Mouse (Mus musculus) forebrain, embryonic 10.5 days (tissue): Measurements from ENCODE around the gene Lrrc8d. TPM values are rescaled to one million over a fixed set of nuclear protein-coding genes. Genes with fewer than 3 reads are reported as not detected.
"Not testable (repeated sequence)": the region's sequence is repeated elsewhere in the genome, so short reads cannot be mapped to it uniquely, and the experiment has no call there.

Source experiments
- DNase-seq: peaks from one replicate; pipeline ENCODE4 v3.0.0-alpha.2; 2017; ENCODE audit warnings: low spot score; ENCODE audit errors: extremely low spot score
- H3K27ac ChIP-seq: fragments of 300-500 bp; sonication (generic); 2 replicates; pipeline ENCODE4 v1.5.1; 2016; ENCODE audit warnings: mild to moderate bottlenecking
- H3K27me3 ChIP-seq: fragments of 300-500 bp; sonication (generic); 2 replicates; pipeline ENCODE4 v1.6.1; 2016; ENCODE audit warnings: mild to moderate bottlenecking; ENCODE audit not compliant: poor library complexity, severe bottlenecking
- H3K36me3 ChIP-seq: fragments of 300-500 bp; sonication (generic); replicated peaks from 2 replicates; pipeline ENCODE4 v1.6.1; 2016; ENCODE audit warnings: mild to moderate bottlenecking, moderate library complexity
- H3K4me1 ChIP-seq: fragments of 300-500 bp; sonication (generic); 2 replicates; pipeline ENCODE4 v1.6.1; 2016
- H3K4me3 ChIP-seq: fragments of 300-500 bp; sonication (generic); 2 replicates; pipeline ENCODE4 v1.5.1; 2016; ENCODE audit warnings: mild to moderate bottlenecking, moderate library complexity
- H3K9me3 ChIP-seq: fragments of 300-500 bp; sonication (generic); 2 replicates; pipeline ENCODE4 v1.6.1; 2016; ENCODE audit warnings: mild to moderate bottlenecking, moderate library complexity
- WGBS: fragments of 180-500 bp; shearing (Covaris S2); methylation state at CpG from one replicate; pipeline ENCODE4 v1.1.7; 2016; 5-methylcytosine and 5-hydroxymethylcytosine counted together
- polyA plus RNA-seq: library from polyadenylated mRNA; unstranded; fragments of >200 nt; fragmentation: Nextera tagmentation; extraction: Ambion mirVana; gene quantifications from 2 replicates; pipeline ENCODE4 v1.2.1, GENCODE M21; 2016

Lrrc8d gene
- polyA plus RNA-seq, 1 experiment from 2014 or later, result 20.1 TPM

DNA sequence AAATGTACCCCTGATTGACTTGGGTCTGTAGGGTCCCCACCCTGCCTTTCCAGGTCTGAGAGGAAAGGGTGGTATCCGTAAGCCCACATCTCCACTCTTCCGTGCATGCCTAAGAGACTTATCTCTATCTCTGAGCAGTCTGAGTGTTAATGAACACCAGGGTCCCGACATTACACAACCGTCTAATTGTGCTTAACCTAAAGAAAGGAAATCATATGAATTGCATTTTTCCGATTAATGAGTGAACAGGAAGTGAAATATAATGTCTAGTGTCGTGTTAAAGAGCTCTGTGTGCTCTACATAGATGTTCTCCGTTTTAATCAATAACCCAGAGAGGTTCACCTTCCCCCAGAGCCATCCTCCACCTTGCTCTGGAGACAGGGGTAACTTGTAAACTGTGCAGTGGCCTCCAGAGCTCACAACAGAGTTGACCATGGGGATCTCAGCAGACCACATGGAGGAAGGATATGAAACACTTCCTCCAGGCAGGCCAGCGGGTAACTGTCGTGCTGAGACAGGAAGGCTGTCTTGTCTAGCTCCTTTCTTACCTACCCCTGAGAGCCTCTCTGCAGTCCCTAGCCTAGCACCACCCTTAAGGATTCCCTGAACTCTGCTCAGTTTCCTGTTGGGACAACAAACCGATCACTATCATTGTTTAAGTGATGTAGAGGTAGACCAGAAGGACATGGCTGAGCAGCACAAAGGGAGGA, 144.4 kb downstream of the Lrrc8d start:
- Histone ChIP-seq H3K27ac (no peak overlapping the region), H3K36me3 (no peaks in the 10 kb centered on the region), H3K9me3 (no peaks in the 10 kb centered on the region), H3K27me3 (no peaks in the 10 kb centered on the region), H3K4me3 (no peak overlapping the region), H3K4me1 (no peaks in the 10 kb centered on the region)
- 90% methylated on average over 10 of the region's 10 CpGs for WGBS
- DNase-seq, result no peak

DNA sequence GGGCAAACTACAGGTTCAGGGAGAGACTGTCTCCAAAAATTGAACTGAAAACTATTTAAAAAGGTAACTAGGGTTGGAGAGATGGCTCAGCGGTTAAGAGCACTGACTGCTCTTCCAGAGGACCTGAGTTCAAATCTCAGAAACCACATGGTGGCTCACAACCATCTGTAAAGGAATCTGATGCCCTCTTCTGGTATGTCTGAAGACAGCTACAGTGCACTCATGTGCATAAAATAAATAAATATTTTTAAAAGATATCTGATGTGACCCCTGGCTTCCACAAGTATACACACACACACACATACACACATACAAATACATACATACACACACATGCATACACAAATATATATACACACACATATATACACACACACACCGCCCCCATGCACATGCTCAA, 145.3 kb downstream of the Lrrc8d start:
- Histone ChIP-seq H3K27me3 (no peaks in the 10 kb centered on the region), H3K27ac (no peak overlapping the region), H3K4me1 (no peaks in the 10 kb centered on the region), H3K9me3 (no peaks in the 10 kb centered on the region), H3K36me3 (no peaks in the 10 kb centered on the region), H3K4me3 (no peak overlapping the region)
- DNase-seq, result no peak
- 87% methylated on average over 2 of the region's 2 CpGs for WGBS

- H3K4me3 ChIP-seq, result no peak overlapping the region
- no peaks in the 10 kb centered on the region for H3K27me3 ChIP-seq
- no peaks in the 10 kb centered on the region for H3K36me3 ChIP-seq
- 93% methylated on average over 8 of the region's 8 CpGs for WGBS
- no peaks in the 10 kb centered on the region for H3K9me3 ChIP-seq
- no peaks in the 10 kb centered on the region for H3K4me1 ChIP-seq
- H3K27ac ChIP-seq, result no peak overlapping the region
- DNase-seq, result no peak
These were observed 148.0 kb downstream of the Lrrc8d start for GRCm38 (mm10) chr5:105847726-105848125.

GRCm38 (mm10) chr5:105849222-105849621, 149.5 kb downstream of the Lrrc8d start:
- WGBS, result 86% methylated on average over 4 of the region's 4 CpGs
- DNase-seq, result no peak
- H3K27ac ChIP-seq, result no peak overlapping the region
- H3K27me3 ChIP-seq, result no peaks in the 10 kb centered on the region
- H3K9me3 ChIP-seq, result no peaks in the 10 kb centered on the region
- H3K4me3 ChIP-seq, result no peak overlapping the region
- no peaks in the 10 kb centered on the region for H3K4me1 ChIP-seq
- no peaks in the 10 kb centered on the region for H3K36me3 ChIP-seq

GRCm38 (mm10) chr5:105849643-105850042, 149.9 kb downstream of the Lrrc8d start:
- Histone ChIP-seq H3K36me3 (no peaks in the 10 kb centered on the region), H3K9me3 (no peaks in the 10 kb centered on the region), H3K4me1 (no peaks in the 10 kb centered on the region), H3K4me3 (no peak overlapping the region), H3K27ac (no peak overlapping the region), H3K27me3 (no peaks in the 10 kb centered on the region)
- DNase-seq, result no peak
- 75% methylated on average over 3 of the region's 3 CpGs for WGBS

DNA sequence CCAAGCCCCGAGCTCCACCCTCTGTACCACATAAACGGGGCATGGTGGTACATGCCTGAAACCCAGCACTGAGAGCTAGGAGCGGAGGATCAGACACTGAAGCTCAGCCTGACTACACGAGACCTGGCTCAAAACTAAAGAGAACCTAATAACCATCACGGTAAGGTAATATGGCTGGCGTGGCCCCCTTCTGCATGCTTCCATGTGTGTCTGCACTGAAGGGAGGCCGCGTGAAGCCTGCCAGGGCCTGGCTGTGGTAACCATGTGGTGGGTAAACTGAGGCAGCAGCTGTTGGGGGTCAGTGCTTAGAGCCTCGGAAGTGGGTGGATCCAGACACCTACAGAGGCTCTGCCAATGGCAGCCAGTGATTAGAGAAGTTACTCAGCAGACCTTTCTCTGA, 153.5 kb downstream of the Lrrc8d start:
- H3K36me3 ChIP-seq, result no peaks in the 10 kb centered on the region
- no peak overlapping the region for H3K4me3 ChIP-seq
- H3K27me3 ChIP-seq, result no peaks in the 10 kb centered on the region
- 86% methylated on average over 9 of the region's 9 CpGs for WGBS
- H3K27ac ChIP-seq, result no peak overlapping the region
- H3K4me1 ChIP-seq, result 0 out of 2 replicates have a peak, but pooled peaks cover 3% of the 10 kb centered on the region
- no peak for DNase-seq
- no peaks in the 10 kb centered on the region for H3K9me3 ChIP-seq

DNA sequence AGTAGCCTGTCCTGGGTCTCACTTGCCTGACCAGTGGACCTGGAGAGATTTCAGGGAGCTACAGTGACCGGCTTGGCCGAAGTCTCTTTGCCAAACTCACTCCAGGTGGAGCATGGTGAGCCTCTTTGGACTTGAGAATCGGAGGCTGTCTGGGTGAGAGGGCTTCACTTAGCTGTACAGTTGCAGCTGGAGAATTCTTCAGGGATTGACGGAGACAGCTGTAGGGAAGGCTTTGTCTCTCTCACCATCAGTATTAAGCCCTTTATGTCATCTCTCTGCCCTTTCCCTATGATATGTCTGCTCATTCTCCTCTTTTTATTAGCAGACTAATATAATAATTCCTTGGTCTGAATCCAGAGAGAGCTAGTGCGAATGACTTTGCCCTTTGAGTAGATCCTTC, 157.7 kb downstream of the Lrrc8d start:
- 89% methylated on average over 5 of the region's 5 CpGs for WGBS
- no peaks in the 10 kb centered on the region for H3K9me3 ChIP-seq
- H3K4me1 ChIP-seq, result peaks cover 22% of the 10 kb centered on the region
- H3K36me3 ChIP-seq, result no peaks in the 10 kb centered on the region
- no peak for DNase-seq
- H3K4me3 ChIP-seq, result no peak overlapping the region
- no peaks in the 10 kb centered on the region for H3K27me3 ChIP-seq
- H3K27ac ChIP-seq, result peak overlapping the region; percentile 51; the same call in 1 of the 2 replicates

DNA sequence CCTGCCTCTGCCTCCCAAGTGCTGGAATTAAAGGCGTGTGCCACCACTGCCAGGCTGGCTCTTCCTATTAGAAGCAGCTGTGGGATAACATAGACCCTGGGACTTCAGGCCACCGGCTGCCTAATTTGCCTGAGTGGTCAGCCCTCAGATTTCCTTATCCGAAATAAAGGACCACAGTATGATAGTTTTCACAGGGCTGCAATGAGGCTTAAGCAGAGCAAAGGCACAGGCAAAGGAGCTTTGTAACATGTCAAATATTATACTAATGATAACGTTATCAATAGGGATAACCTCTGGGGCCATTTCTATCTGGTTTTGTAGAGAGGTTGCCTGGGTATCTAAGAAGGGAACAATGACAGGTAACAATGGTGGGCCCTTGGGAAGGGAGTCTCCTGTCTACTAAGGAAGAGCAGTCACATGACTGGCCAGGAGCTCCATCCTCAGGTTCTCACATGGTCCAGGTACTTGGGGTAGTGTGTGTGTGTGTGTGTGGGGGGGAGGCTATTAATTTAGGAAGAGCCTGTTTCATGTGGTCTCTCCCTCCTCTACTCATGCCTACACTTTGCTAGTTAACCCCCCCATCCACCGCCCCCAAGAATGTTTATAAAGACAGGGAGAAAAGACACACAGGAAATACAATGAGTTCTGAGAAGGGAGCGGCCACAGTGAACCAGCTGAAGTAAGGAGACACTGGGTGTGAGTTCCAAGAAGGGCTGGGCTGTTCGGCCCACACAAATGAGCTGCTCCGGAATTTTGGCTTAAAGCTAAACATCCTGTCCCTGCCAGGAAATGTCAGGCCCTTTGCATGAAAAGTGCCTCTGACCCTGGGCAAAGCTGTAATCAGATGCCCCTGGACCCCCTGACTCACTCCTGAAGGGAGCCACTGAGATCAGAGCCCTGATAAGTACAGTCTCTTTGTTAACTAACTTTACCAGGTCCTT, 159.3 kb downstream of the Lrrc8d start:
- H3K27ac ChIP-seq, result peak overlapping the region; percentile 27
- no peak for DNase-seq

GRCm38 (mm10) chr5:105859716-105860460, 160.1 kb downstream of the Lrrc8d start:
- Histone ChIP-seq H3K4me1 (peaks cover 22% of the 10 kb centered on the region), H3K27ac (peak overlapping the region; percentile 58), H3K9me3 (no peaks in the 10 kb centered on the region), H3K27me3 (no peaks in the 10 kb centered on the region), H3K36me3 (no peaks in the 10 kb centered on the region), H3K4me3 (no peak overlapping the region)
- WGBS, result 64% methylated on average over 11 of the region's 11 CpGs
- DNase-seq, result peak; percentile 13

More for the DNA sequence above, 159.3 kb downstream of the Lrrc8d start:
- Histone ChIP-seq H3K36me3 (no peaks in the 10 kb centered on the region), H3K9me3 (no peaks in the 10 kb centered on the region), H3K27me3 (no peaks in the 10 kb centered on the region), H3K4me3 (no peak overlapping the region), H3K4me1 (peaks cover 22% of the 10 kb centered on the region)
- WGBS, result 74% methylated on average over 8 of the region's 8 CpGs

DNA sequence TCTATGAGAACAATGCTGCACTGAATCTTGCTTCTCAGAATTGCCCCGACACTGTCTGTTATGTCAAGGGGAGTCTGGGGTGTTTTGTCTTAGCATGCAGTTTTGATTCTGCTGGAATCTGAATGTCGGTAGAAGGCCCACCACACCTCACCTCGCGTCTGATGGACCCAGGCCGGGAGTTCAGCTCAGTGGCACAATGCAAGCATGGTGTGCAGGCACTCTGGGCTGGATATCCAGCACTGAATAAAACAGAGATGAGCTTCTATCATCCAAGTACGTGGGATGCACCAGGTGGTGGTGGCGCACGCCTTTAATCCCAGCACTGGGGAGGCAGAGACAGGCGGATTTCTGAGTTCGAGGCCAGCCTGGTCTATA, 160.7 kb downstream of the Lrrc8d start:
- Histone ChIP-seq H3K4me3 (no peak overlapping the region), H3K9me3 (no peaks in the 10 kb centered on the region), H3K27me3 (no peaks in the 10 kb centered on the region), H3K27ac (peak overlapping the region; percentile 58), H3K4me1 (peaks cover 22% of the 10 kb centered on the region), H3K36me3 (no peaks in the 10 kb centered on the region)
- peak; percentile 14 for DNase-seq
- WGBS, result 90% methylated on average over 10 of the region's 10 CpGs

GRCm38 (mm10) chr5:105861616-105862015, 161.8 kb downstream of the Lrrc8d start:
- peak; percentile 5 for DNase-seq

DNA sequence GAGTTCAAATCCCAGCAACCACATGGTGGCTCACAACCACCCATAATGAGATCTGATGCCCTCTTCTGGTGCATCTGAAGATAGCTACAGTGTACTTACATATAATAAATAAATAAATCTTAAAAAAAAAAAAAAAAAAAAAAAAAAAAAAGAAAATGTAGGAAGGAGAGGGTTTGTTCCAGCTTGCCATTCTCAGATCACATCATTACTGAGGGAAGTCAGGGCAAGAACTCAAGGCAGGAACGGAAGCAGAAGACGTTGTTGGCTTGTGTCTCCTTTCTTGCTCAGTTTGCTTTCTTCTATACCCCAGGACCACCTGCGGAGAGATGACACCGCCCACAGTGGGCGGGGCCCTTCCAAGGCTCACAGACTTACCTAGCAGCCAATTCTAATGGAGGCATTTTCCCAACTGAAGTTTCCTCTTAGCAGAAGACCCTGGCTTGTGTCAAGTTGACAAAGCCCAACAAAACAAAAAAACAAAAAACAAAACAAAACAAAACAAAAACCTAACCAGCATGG, 165.4 kb downstream of the Lrrc8d start:
- 49% methylated on average over 5 of the region's 5 CpGs for WGBS
- not testable (repeated sequence) for H3K9me3 ChIP-seq, H3K36me3 ChIP-seq, H3K27ac ChIP-seq, H3K27me3 ChIP-seq, H3K4me3 ChIP-seq
- peaks cover 17% of the 10 kb centered on the region for H3K4me1 ChIP-seq
- DNase-seq, result peak; percentile 13

More at GRCm38 (mm10) chr5:105861616-105862015, 161.8 kb downstream of the Lrrc8d start:
- H3K27me3 ChIP-seq, result no peaks in the 10 kb centered on the region
- no peaks in the 10 kb centered on the region for H3K36me3 ChIP-seq
- peaks cover 22% of the 10 kb centered on the region for H3K4me1 ChIP-seq
- H3K4me3 ChIP-seq, result no peak overlapping the region
- no peaks in the 10 kb centered on the region for H3K9me3 ChIP-seq
- 93% methylated on average over 5 of the region's 5 CpGs for WGBS
- no peak overlapping the region for H3K27ac ChIP-seq
